Mouse (Mus musculus) bone marrow macrophage, adult 2 months (primary cell): ENCODE data around the gene Kcnj11.
A peak's percentile ranks its signal among the peaks of the same experiment; 100 is the strongest.

Source experiments
- CTCF ChIP-seq: IDR thresholded peaks from 2 replicates; pipeline ENCODE4 v1.5.1; 2012; ENCODE audit warnings: low read depth, mild to moderate bottlenecking, low read length, moderate library complexity
- POLR2A ChIP-seq: IDR thresholded peaks from 2 replicates; pipeline ENCODE4 v1.6.1; 2012; ENCODE audit warnings: mild to moderate bottlenecking, low read depth, low read length, borderline replicate concordance

- TF ChIP-seq POLR2A (no peak), CTCF (peak; percentile 14; the same call in 1 of the 2 replicates)
Measured at GRCm38 (mm10) chr7:46052161-46052821, 48.3 kb downstream of the Kcnj11 start.
